Mouse (Mus musculus) megakaryocyte-erythroid progenitor cell, adult 5-6 weeks (primary cell): Measurements from ENCODE around the gene Zc3hav1. TPM values are rescaled to one million over a fixed set of nuclear protein-coding genes. Genes with fewer than 3 reads are reported as not detected.
A peak's percentile ranks its signal among the peaks of the same experiment; 100 is the strongest.
"Not testable (repeated sequence)": the region's sequence is repeated elsewhere in the genome, so short reads cannot be mapped to it uniquely, and the experiment has no call there.

ENCODE experiments used
- ATAC-seq: replicated peaks from 2 replicates; pipeline ENCODE4 v1.8.0; 2016; ENCODE audit warnings: mild to moderate bottlenecking, inconsistent platforms; ENCODE audit not compliant: severe bottlenecking, poor library complexity, low FRiP score, low TSS enrichment
- total RNA-seq, 2 experiments: library from RNA; stranded (forward) in 1 of 2; stranded (reverse) in 1 of 2; fragments of 200-1000, 215-1000 nt in 1 of 2; fragments of >200 nt in 1 of 2; fragmentation: Nextera tagmentation in 1 of 2; gene quantifications; 2 replicates each; pipeline ENCODE4 v1.2.3; 2014 to 2017

Zc3hav1 gene
- 53.4 and 71.4 TPM in 2 replicates for total RNA-seq (2014; fragmentation: Nextera tagmentation)
- 60.1 and 64.0 TPM in 2 replicates for total RNA-seq (2017)

DNA sequence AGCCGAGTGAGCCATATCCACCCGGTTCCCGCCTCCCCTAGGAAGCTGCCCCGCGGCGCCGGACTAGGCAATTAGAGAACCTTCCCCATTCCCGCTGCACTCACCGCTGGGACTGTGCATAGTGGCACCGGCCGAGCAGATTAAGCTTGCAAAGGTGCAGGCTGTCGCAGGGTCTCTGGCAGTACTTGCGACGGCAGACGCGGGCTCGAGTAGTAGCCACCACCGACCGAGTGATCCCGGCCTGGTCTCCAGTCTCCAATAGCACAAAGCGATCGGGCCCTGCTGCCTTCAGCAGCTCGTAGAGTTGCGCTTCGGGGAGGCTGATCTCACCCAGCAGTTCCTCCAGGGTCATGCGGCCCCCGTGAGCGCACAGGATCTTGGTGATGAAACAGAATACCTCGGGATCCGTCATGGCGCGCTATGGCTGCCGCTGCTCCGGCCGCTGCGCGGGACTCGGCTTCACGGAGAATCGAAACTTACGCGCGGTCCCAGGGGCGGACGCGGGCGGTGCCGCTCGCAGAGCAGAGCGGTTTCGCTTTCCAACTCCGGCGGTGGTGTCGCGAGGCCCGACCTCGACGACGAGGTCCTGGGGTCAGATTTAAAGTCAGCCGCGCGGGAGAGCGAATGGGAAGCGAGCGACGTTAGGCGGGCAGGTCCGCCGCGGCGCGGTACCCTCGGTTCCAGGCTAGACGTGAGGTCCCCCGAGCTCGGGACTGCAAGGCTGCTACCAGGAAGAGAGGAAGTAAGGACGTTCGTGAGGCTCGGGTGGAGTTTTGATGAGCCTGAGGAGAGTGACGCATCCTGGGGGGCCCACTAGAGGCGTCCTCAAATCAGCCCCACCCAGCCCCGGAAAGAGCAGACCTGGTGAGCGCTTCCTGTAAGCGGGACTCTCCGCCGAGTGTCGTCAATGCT lies at the start of gene Zc3hav1:
Gene Zc3hav1, minus strand, starts transcription at position 793 of the 912 bp plus-strand sequence.
- peak; percentile 85 for ATAC-seq

DNA sequence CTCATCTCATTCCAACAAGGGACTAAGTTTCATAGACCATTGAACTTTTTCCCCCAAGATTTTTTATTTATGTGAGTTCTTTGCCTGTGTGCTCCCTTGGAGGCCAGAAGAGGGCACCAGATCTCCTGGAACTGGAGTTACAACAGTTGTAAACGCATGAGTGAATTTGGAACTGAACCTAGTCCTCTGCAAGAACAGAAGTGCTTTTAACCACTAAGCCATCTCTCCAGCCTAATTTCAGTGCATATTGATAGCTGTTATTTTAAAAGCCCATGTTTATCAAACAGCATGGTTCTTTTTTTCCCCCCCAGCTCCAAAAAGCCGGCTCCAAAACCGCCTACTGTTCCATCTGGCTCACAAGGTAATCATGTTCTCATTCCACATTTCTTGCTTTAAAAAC lies 35.3 kb upstream of the Zc3hav1 start:
- 0 out of 2 replicates have a peak, but pooled peaks have one; percentile 55 for ATAC-seq

DNA sequence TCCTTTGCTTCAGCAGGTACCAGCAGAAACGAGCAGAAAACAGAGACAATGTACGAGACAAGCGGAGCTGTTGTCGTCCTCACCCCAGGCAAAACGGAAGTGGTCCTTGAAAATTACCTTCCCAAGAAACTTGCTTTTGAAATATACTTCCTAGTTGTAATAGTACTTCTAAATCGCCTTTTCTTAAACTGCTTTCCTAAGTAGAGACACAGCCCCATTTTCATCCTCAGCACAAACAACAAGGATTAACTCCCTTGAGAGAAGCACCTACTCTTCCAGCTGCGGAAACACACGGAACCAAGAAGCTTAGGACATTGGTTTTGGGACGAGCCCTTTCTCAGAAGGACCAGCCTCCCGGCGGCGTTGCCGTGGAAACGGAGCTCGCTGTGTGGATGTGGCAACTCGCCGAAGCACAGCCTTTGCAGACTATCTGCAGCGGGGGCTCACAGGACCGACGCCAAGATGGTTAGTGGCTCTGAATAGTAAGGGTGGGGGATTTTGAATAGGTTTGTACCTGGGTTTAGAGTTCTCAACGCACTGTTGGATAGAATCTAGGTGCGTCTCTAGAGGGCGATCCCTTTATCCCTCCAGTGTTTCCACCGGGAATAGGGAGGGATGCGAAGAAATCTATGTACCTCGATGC lies 26.8 kb upstream of the Zc3hav1 start, which contains the start of gene Ttc26:
Gene Ttc26, plus strand, starts transcription at position 341 of the 643 bp plus-strand sequence.
- ATAC-seq = peak; percentile 96

DNA sequence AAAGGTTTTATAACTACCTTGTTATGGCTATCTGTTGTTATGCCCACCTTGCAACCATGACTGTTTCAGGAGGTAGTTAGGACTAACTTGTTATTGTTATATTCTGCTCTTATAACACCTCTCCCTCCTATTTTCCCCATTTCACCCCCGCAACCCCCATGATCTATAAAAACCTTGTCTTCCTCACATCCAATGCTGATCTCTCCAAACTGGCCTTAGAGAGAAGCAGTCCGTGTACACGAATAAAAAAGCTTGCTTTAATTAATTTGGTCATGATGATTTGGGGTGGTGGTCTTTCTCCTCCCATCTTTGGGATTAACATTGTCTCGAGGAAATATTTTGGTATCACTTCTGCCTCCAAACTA lies 26.3 kb upstream of the Zc3hav1 start:
- no peak for ATAC-seq

DNA sequence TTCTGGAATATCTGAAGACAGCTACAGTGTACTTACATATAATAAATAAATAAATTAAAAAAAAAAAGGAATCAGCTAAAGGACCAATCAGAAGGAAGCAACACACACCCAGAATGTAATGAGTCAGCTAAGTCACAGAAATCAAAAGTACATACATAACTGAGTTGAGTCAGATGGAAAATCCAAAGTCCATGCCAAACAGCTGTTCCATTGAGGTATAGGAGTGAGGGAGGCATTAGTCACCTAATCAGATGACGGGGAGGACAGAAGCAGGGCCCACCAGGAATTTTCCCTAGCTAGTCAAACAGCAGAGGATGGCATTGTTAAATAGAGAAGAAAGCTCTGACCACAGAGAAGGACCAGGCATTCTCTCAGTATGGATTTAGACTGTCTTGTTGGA lies 19.9 kb upstream of the Zc3hav1 start:
- no peak for ATAC-seq

DNA sequence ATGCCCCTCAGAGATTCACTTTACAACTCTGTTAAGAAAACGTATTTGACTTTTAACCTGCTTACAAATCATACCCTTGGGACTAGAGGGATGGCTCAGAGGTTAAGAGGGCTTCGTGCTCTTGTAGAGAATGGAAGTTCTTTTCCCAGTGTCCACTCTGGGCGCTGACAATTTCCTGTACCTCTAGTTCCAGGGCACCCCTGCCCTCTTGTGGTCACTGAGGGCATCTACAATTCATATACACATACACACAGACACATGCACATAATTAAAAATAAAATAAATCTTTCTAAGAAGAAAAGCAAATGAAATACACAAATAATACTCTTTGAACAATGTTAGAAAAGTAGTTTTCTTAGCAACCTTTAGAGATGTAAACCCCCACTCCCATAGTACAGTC lies 15.5 kb upstream of the Zc3hav1 start:
- ATAC-seq = no peak

DNA sequence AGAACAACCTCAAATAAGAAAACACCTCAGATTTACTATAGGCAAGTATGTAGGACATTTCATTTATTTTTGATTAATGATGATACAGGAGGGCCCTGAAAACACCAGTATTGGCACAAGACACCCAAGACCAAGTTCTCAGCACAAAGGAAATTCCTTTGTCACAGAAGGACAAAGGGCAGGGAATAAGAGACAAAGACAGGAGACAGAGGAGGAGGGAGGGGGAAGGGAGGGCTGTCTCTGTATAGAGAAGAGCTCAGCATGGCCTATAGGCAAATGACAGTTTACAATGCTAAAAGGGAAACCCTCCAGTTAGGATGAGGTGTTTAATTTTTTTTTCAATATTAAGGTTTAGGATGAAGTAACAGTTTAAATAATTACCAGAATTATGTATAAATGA lies 9.7 kb upstream of the Zc3hav1 start:
- ATAC-seq = no peak

DNA sequence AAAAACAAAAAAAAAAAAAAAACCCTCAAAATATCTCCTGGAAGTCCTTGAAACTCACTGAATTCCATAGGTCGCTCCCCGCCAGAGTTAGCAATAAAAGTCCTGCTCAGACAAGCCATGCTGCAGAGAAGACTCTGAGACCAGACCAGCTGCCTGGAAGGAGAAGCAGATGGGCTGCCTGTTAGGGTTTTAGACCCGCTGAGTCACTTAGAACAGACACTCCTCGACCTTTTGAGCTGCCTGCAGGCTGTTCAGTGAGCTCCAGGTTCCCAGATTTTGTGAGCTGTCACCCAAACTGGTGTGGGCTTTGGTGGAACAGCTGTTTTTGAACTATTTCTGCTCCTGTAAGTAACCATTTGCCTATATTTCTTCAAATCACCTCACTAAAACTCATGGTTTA lies 9.0 kb upstream of the Zc3hav1 start:
- no peak for ATAC-seq

DNA sequence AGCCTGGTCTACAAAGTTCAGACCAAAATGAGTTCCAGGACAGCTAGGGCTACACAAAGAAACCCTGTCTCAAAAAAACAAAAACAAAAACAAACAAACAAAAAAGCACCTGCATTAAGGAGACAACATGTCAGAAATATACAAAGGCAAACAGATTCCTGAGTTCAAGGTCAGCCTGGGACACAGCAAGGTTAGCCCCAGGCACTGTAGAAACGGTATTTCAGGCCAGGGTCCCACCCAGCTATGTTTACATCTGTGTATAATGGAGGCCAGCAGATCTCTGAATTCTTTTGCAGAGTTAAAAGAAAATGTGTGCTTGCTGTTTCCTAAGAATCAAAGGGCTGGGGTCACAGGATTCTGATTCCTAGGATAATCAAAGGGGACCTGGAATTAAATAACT lies 7.5 kb upstream of the Zc3hav1 start:
- no peak for ATAC-seq

DNA sequence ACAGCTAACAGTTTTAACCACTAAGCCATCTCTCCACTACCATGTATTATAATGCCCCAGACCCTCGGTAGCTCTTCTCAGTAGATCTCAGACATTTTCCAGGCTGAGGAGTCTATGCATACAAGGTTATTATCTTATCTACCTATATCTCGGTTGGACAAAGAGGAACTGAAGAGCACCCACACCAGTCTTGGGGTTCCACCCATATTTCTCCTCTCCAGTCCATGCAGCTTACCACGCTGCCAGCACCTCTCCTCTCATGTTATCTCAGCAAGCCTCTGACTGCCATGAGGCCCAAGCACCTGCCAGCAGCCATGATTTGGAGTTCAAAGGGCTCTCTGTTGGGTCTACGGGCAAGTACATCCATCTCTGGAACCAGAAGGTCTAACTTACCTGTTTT lies 6.7 kb upstream of the Zc3hav1 start:
- ATAC-seq = peak; percentile 22

DNA sequence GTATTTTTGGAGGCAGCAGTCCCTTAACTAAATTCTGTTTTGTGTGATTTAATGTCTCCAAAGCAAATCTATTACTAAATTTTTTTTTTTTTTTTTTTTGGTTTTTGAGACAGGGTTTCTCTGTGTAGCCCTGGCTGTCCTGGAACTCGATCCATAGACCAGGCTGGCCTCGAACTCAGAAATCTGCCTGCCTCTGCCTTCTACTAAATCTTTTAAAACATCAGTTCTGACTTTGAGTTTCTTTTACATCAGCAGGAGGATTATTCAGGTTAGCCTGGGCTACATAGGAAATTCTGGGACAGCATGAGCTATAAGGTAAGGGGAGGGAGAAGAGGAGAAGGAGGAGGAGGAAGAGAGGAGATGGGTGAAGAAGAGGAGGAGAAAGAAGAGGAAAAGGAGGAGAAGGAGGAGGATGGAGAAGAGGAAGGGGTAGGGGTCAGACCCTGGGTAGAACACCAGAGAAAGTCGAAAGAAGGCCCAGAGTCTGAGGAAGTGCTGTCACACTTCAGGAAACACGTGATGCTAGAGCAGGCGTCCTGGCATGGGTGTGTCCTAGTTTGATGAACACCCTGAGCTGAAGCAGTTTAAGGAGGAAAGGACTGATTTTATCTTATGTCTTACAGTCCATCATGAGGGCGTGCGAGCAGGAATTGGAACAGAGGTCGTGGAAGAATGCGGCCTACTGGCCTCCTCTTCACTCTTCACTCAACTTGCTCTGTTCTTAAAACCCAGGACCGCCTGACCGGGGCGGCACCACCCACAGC lies 5.5 kb upstream of the Zc3hav1 start:
- peak; percentile 46 for ATAC-seq

DNA sequence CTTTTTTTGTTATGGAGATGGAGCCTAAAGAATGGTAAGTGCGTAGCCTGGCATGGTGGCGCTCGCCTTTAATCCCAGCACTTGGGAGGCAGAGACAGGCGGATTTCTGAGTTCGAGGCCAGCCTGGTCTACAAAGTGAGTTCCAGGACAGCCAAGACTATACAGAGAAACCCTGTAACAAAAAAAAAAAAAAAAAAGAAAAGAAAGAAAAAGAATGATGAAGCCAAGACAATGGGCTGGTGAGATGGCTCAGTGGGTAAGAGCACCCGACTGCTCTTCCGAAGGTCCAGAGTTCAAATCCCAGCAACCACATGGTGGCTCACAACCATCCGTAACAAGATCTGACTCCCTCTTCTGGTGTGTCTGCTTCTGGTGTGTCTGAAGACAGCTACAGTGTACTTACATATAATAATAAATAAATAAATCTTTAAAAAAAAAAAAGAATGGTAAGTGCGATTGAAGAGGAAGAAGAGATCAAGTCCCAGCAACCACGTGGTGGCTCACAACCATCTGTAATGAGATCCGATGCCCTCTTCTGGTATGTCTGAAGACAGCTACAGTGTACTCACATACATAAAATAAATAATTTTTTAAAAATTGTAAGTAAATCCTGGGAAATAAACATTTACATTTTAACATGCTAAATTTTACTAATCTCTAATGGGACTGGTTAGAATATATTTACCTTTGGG lies 4.8 kb upstream of the Zc3hav1 start:
- not testable (repeated sequence) for ATAC-seq

DNA sequence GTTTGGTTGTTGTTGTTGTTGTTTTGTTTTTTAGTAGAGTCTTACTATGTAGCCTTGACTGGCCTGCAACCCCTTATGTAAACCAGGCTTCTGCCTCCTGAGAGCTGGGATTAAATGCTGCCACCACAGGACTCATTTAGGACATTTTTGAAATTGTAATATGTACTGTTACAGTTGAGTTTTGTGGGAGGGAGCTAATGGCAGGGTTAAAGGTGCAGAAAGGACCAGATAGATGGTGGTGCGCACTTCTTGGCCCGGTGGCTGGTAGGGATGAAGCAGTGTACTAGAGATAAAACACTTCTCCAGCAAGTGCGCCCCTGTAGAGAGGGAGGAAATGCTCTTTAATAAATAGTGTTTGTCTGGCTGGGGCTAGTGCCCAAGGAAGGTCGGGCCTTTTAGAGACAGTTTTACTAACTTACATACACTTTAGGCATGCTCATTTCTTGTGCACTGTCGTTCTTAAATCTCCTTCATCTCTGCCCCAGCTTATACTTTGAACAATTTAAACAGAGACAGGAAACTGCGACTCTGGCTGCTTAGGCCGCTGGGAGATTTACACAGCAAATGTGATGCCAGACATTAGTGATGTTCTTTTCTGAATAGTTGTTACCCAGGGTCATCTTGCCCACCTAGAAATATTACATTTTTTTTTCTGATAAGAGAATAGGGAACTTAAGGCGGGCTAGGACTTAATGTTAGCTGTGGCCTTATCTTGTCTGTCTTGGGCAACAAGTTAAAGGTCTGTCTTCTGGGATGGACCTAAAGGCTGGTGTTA lies 4.0 kb upstream of the Zc3hav1 start:
- 0 out of 2 replicates have a peak, but pooled peaks have one; percentile 21 for ATAC-seq

DNA sequence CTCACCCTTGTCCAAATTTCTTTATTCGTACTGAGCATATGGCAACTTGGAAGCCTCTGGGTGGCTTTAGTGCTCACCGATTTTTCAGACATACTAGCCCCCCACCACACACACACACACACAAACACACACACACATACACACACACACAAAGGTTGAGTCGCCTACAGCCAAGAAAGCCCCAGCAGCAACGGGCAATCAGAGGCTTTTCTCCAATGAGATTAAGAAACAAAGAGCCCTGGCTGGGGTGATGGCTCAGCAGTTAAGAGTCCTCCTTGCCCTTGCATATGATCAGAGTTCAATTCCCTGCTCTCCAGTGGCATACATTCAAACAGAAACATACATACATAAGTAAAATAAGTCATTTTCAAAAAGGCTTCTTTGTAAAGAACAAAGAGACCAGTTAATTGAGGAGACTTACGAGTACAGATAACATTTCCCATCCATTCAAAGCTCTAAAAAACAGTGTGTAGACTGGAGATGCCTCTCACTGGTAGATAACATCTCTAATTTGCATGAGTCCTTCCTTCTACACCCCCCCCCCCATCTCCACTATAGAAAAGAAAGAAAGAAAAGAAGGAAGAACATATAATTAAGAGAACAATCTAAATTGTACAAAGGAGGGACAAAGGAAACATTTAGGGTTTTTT lies 3.3 kb upstream of the Zc3hav1 start:
- ATAC-seq = no peak

DNA sequence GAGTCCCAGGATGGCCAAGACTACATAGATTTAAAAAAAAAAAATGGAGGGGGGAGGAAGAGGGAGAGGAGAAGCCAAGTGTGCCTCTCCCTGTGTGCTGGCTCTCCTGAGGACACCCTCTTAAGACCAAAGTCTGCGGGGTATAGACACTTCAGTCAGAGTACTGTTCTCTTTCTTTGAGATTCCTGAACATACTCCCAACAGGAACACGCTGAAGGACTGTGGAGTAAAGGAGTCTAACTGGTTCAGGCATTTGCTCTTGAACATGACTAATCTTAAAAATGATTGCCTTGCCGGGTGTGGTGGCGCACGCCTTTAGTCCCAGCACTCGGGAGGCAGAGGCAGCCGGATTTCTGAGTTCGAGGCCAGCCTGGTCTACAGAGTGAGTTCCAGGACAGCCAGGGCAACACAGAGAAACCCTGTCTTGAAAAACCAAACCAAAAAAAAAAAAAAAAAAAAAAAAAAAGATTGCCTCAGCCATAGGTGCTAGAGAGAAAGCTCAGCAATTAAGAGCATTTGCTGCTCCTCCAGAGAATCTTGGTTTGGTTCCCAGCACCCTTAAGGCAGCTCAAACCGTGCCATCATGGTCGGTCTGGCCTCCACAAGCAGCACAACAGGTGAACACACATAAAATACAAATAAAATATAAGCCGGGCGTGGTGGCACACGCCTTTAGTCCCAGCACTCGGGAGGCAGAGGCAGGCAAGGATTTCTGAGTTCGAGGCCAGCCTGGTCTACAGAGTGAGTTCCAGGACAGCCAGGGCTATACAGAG lies 2.4 kb upstream of the Zc3hav1 start:
- ATAC-seq = not testable (repeated sequence)

DNA sequence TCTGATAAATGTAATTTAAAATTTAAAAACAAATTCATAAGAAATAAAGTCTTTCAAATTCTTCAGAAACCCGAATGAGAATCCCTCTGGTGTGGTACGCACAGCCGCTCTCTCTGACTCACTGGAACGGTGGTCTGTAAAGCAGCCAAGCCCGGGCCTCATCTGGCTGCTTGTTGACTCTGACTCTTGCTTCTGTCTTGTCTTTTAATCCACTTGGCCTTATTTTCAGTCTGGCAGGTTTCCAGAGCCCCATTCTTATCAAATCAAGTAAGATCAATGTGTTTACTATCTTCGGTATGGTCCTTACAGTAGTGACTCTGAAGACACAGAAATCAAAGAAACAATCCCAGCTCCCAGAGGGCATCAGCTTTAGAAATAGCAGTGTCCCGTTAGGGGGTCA lies 1.5 kb upstream of the Zc3hav1 start:
- ATAC-seq = no peak

DNA sequence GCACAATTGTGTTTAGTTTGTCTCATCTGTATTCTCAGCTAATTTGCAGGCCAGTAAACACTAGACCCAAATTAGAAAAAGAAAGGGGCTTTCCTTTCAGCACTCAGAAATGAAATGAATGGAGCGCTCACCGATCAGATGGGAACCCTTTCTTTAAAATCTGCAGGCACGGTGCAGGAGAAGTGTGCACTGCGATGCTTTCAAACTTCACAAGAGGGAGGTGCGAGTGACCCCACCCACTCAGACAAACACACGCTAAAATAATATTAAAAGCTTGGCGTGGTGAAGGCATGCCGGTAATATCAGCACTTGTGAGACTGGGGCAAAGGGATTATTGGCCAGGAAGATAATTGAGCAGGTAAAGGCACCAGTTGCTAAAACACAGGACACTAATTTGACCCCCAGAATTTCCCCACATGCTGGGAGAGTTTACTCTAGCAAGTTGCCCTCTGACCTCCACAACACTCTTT lies 986 bp upstream of the Zc3hav1 start:
- ATAC-seq = no peak
